7 mouse cellular contexts compared by ENCODE assay signal in genomic region chr13:63239301-63239804, GRCm38 (mm10).
DNase-seq lines count a peak whose midpoint lies in the region; ATAC-seq lines count a peak whose summit lies in the region.

No protein-coding gene starts in this region.

- intact Hi-C loops in left cerebral cortex, postnatal 14 days (cut with DNase I) = no loop called here

- no peaks in the 10 kb centered on the region for H3K9me3 ChIP-seq in lung, embryonic 16.5 days (ENCODE audit: control insufficient read depth, low read length)
- no peaks in the 10 kb centered on the region for H3K9me3 ChIP-seq in hindbrain, embryonic 11.5 days (ENCODE audit: control insufficient read depth, low read length)
- H3K9me3 ChIP-seq in midbrain, embryonic 11.5 days (ENCODE audit: control insufficient read depth, low read length) = no peaks in the 10 kb centered on the region

- H3K9ac ChIP-seq in lung, embryonic 16.5 days (ENCODE audit: low read length) = peak overlapping the region; percentile 99
- H3K9ac ChIP-seq in hindbrain, embryonic 11.5 days (ENCODE audit: low read depth, low read length) = peak overlapping the region; percentile 80
- H3K9ac ChIP-seq in midbrain, embryonic 11.5 days (ENCODE audit: low read length) = peak overlapping the region; percentile 80

- WGBS in lung, embryonic 16.5 days = 6% methylated on average over 11 of the region's 11 CpGs
- WGBS in hindbrain, embryonic 11.5 days = 4% methylated on average over 11 of the region's 11 CpGs
- WGBS in midbrain, embryonic 11.5 days = 3% methylated on average over 11 of the region's 11 CpGs

- H3K4me1 ChIP-seq in lung, embryonic 16.5 days (replicated peaks; ENCODE audit: control insufficient read depth, insufficient read depth, low read length) = peaks cover 34% of the 10 kb centered on the region
- H3K4me1 ChIP-seq in hindbrain, embryonic 11.5 days (replicated peaks; ENCODE audit: control insufficient read depth, insufficient read depth, low read length) = peaks cover 3% of the 10 kb centered on the region; the same call in 1 of the 2 replicates
- H3K4me1 ChIP-seq in midbrain, embryonic 11.5 days (ENCODE audit: control insufficient read depth, insufficient read depth, low read length) = 0 out of 2 replicates have a peak, but pooled peaks cover 2% of the 10 kb centered on the region

- peak overlapping the region; percentile 80 for H3K4me2 ChIP-seq in lung, embryonic 16.5 days (ENCODE audit: low read depth, low read length)
- peak overlapping the region; percentile 96 for H3K4me2 ChIP-seq in hindbrain, embryonic 11.5 days (replicated peaks; ENCODE audit: low read depth, low read length)
- H3K4me2 ChIP-seq in midbrain, embryonic 11.5 days = peak overlapping the region; percentile 93

- no peaks in the 10 kb centered on the region for H3K36me3 ChIP-seq in lung, embryonic 16.5 days (ENCODE audit: control insufficient read depth, insufficient read depth, low read length)
- no peaks in the 10 kb centered on the region for H3K36me3 ChIP-seq in hindbrain, embryonic 11.5 days (ENCODE audit: control insufficient read depth, insufficient read depth, low read length)
- H3K36me3 ChIP-seq in midbrain, embryonic 11.5 days (ENCODE audit: control insufficient read depth, insufficient read depth, low read length) = no peaks in the 10 kb centered on the region

- no peaks in the 10 kb centered on the region for H3K27me3 ChIP-seq in lung, embryonic 16.5 days (ENCODE audit: control insufficient read depth, insufficient read depth, low read depth, low read length)
- H3K27me3 ChIP-seq in hindbrain, embryonic 11.5 days (ENCODE audit: control insufficient read depth, insufficient read depth, low read length) = 0 out of 2 replicates have a peak, but pooled peaks cover 2% of the 10 kb centered on the region
- no peaks in the 10 kb centered on the region for H3K27me3 ChIP-seq in midbrain, embryonic 11.5 days (ENCODE audit: control insufficient read depth, insufficient read depth, low read length)

- peak; percentile 52 for ATAC-seq in lung, embryonic 16.5 days (ENCODE audit: low read depth)
- ATAC-seq in hindbrain, embryonic 11.5 days (ENCODE audit: low FRiP score) = peak; percentile 72
- ATAC-seq in midbrain, embryonic 11.5 days (ENCODE audit: low FRiP score) = peak; percentile 76

- no peak for DNase-seq in lung, postnatal 36 days
- peak; percentile 52 for DNase-seq in embryo, embryonic 11 days
- DNase-seq in hindbrain, embryonic 11.5 days (ENCODE audit: low spot score) = peak; percentile 53
- DNase-seq in midbrain, embryonic 11.5 days (ENCODE audit: low spot score, missing footprints) = peak; percentile 95
- DNase-seq in left cerebral cortex, postnatal 14 days (ENCODE audit: low spot score in 2 of 2) = no peak
- no peak for DNase-seq in frontal cortex, adult 2 months (ENCODE audit: extremely low spot score in 1 of 2, low spot score in 1 of 2)

- H3K27ac ChIP-seq in lung, embryonic 16.5 days (ENCODE audit: low read length) = peak overlapping the region; percentile 98
- H3K27ac ChIP-seq in hindbrain, embryonic 11.5 days (ENCODE audit: low read depth, low read length) = no peak overlapping the region; the same call in 1 of the 2 replicates
- peak overlapping the region; percentile 15; the same call in 1 of the 2 replicates for H3K27ac ChIP-seq in midbrain, embryonic 11.5 days (ENCODE audit: low read depth, low read length)

- peak overlapping the region; percentile 92 for H3K4me3 ChIP-seq in lung, embryonic 16.5 days (ENCODE audit: low read length)
- peak overlapping the region; percentile 69 for H3K4me3 ChIP-seq in hindbrain, embryonic 11.5 days (ENCODE audit: low read depth, low read length)
- peak overlapping the region; percentile 61 for H3K4me3 ChIP-seq in midbrain, embryonic 11.5 days (ENCODE audit: low read depth, low read length)

Comparison
In these comparisons a context has a peak if more than half of its experiments do, and no peak if none do; other contexts are left out.
1. DNase-seq: peak in embryo, embryonic 11 days (single experiment), hindbrain, embryonic 11.5 days (single experiment) and midbrain, embryonic 11.5 days (single experiment); none in lung, postnatal 36 days (single experiment), left cerebral cortex, postnatal 14 days (0 of 2) and frontal cortex, adult 2 months (0 of 2).
2. Peak in every context shown above with its lines, with median percentiles within 50 percentile points of each other: ATAC-seq, H3K4me2 ChIP-seq, H3K4me3 ChIP-seq and H3K9ac ChIP-seq.